Mouse (Mus musculus) layer of hippocampus, adult 2 months (tissue): ENCODE measurements around the gene Ubxn10. TPM values are rescaled to one million over a fixed set of nuclear protein-coding genes. Genes with fewer than 3 reads are reported as not detected.
A peak's percentile ranks its signal among the peaks of the same experiment; 100 is the strongest.

ENCODE experiments used
- DNase-seq, 2 experiments: peaks; one replicate each; pipeline ENCODE4 v3.0.0; 2022; ENCODE audit warnings: low spot score in 2 of 2
- H3K27ac ChIP-seq: fragments of 200-600 bp; 2 replicates; pipeline ENCODE4 v1.8.1; 2022
- H3K4me3 ChIP-seq: fragments of 200-600 bp; 2 replicates; pipeline ENCODE4 v1.8.1; 2022; ENCODE audit warnings: mild to moderate bottlenecking
- CTCF ChIP-seq: fragments of 200-600 bp; conservative IDR thresholded peaks from 2 replicates; pipeline ENCODE4 v1.8.1; 2022; ENCODE audit warnings: antibody characterized with exemption, mild to moderate bottlenecking, moderate library complexity
- total RNA-seq, 2 experiments: library from RNA; stranded (reverse); gene quantifications; 2 replicates each; pipeline ENCODE4 v1.2.3; 2021

Gene Ubxn10
- total RNA-seq, 2 experiments from 2014 or later, result 1.9 to 2.1 TPM

DNA sequence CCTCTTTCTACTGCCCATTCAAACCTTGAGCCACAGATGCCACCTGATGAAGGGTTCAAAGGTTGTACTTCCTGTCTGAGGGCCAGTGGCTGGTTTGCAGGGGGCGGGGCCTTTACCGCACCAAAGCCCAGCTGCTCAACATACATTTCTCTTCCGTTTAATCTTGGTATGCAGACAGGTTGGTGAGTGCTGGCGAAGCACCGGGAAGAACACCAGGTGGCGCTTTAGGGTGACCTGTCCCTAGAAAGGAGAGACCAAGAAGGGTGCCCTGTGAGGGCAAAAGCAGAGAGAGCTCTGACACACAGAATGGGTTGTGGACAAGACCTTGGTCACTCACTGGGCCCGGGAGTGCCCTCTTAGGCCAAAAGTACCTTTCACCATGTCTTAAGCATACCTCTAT is 28.3 kb downstream of the Ubxn10 start:
- Histone ChIP-seq H3K4me3 (no peak overlapping the region), H3K27ac (no peak overlapping the region)
- TF ChIP-seq CTCF, result peak; percentile 83
- DNase-seq, result peak in 1 of 2 experiments; percentile 63

DNA sequence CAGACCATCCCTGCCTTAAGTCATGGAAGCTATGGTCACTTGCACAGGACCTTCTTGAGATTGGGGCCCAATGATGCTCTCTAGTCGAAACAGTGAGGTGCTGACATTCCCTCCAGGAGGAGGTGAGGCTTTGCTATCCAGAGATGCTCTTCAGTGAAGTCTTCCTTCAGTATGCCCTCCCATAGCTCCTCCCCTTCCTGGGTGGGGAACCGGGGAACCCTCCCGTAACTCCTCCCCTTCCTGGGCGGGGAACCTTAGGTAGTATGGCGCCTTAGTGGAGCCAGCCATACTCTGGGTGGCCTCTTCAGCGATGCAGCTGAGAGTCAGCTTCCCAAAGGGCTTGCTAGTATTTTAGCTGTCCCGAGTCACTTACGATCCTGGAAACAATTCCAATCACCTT is 30.3 kb downstream of the Ubxn10 start:
- no peak for DNase-seq
- H3K4me3 ChIP-seq, result no peak overlapping the region
- TF ChIP-seq CTCF, result no peak

GRCm38 (mm10) chr4:138704169-138704568 is 32.8 kb downstream of the Ubxn10 start:
- no peak overlapping the region for H3K27ac ChIP-seq
- no peak for DNase-seq
- H3K4me3 ChIP-seq, result no peak overlapping the region
- peak; percentile 31; the same call in 1 of the 2 replicates for TF ChIP-seq CTCF

More for the DNA sequence above, 30.3 kb downstream of the Ubxn10 start:
- H3K27ac ChIP-seq, result no peak overlapping the region

- no peak for DNase-seq
These were observed 33.4 kb downstream of the Ubxn10 start for GRCm38 (mm10) chr4:138703591-138703990.

GRCm38 (mm10) chr4:138702528-138702927 is 34.4 kb downstream of the Ubxn10 start:
- no peak for TF ChIP-seq CTCF
- DNase-seq, result no peak
- H3K4me3 ChIP-seq, result no peak overlapping the region
- no peak overlapping the region for H3K27ac ChIP-seq

More at GRCm38 (mm10) chr4:138703591-138703990, 33.4 kb downstream of the Ubxn10 start:
- TF ChIP-seq CTCF, result no peak
- no peak overlapping the region for H3K27ac ChIP-seq
- H3K4me3 ChIP-seq, result no peak overlapping the region

DNA sequence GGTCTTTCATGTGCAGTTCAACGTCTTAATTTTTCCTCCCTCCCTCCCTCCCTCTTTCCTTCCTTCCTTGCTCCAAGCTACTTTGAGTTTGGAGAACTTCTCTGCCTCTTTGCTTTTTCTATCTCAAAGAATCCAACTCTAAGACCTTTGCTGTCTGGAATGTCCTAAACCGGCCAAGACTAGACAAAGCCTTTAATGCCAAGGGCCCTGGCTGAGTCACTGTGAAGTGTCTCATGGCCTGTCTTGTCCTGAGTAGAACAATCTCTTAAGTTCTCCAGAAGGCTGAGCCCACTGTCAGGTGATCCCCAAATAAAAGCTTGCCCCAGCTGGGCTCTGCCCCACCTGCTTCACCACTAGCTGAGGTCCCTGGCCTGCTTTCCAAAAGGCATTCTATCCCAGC is 34.9 kb downstream of the Ubxn10 start:
- DNase-seq, result no peak

GRCm38 (mm10) chr4:138701111-138701510 is 35.9 kb downstream of the Ubxn10 start:
- TF ChIP-seq CTCF, result no peak
- DNase-seq, result no peak
- Histone ChIP-seq H3K4me3 (no peak overlapping the region), H3K27ac (no peak overlapping the region)

More for the DNA sequence above, 34.9 kb downstream of the Ubxn10 start:
- Histone ChIP-seq H3K27ac (no peak overlapping the region), H3K4me3 (no peak overlapping the region)
- TF ChIP-seq CTCF, result no peak

- no peak overlapping the region for H3K27ac ChIP-seq
- no peak overlapping the region for H3K4me3 ChIP-seq
- peak; percentile 97 for TF ChIP-seq CTCF
- DNase-seq, result peak; percentile 70 to 79
These were observed 36.6 kb downstream of the Ubxn10 start for GRCm38 (mm10) chr4:138700184-138700982.

- no peak for DNase-seq
- Histone ChIP-seq H3K27ac (no peak overlapping the region), H3K4me3 (no peak overlapping the region)
- TF ChIP-seq CTCF, result no peak
These were observed 38.7 kb downstream of the Ubxn10 start for GRCm38 (mm10) chr4:138698296-138698695.

- H3K4me3 ChIP-seq, result no peak overlapping the region
- no peak for TF ChIP-seq CTCF
These were observed 39.7 kb downstream of the Ubxn10 start for GRCm38 (mm10) chr4:138697166-138697860.

DNA sequence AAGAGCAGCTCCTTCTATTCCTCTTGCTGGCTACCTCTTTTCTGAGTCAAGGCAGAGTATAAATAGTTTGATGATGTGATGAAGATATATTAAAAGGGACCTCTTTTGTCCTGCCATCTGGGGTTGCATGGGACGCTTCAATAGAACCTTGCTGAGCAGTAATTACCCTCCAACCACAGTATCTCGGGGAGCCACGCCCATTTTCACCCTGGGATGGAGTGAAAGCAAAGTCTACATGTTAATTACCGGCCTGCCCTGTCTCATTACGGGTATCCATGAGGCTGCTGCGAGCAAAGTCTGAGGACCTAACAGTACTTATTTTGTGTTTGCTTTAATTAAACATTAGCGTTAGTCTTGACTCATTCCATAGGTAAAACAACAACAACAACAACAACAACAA is 40.2 kb downstream of the Ubxn10 start:
- no peak for DNase-seq
- no peak overlapping the region for H3K4me3 ChIP-seq
- no peak overlapping the region for H3K27ac ChIP-seq

More at GRCm38 (mm10) chr4:138697166-138697860, 39.7 kb downstream of the Ubxn10 start:
- DNase-seq, result no peak
- H3K27ac ChIP-seq, result no peak overlapping the region

DNA sequence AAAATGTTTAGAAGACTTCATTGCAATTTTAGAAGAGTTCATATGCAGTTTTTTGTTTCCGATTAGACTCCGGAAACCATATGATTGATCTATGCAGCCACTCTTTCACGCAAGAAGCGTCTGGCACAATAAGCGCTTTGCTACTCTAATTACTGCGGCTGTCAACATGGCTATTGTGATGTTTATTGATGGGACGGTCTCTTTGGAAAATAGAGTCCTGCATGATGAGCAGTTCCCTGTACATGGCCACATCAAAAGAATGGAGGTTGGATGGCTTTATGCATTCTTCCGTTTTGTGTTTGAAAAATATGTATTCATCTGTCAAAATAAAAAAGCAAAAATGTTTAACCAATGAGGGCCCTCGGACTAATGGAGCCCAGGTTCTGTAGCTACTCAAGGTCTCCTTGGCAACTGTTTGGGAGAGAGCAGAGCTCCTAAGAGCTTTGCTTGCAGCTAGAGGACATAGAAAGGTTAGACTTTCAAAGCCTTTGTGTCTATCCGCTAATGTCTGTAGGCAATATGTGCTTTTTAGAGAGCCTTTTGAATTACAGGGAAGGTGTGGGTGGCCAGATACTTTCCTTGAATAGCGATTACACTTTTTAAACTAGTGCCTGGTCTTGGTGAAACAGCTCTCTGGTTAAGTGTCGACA is 43.8 kb downstream of the Ubxn10 start:
- TF ChIP-seq CTCF, result no peak
- Histone ChIP-seq H3K27ac (peak overlapping the region; percentile 51), H3K4me3 (no peak overlapping the region)
- DNase-seq, result no peak

More for the DNA sequence above, 40.2 kb downstream of the Ubxn10 start:
- TF ChIP-seq CTCF, result no peak
